Mouse (Mus musculus): ENCODE data around the gene Cluap1. TPM values are rescaled to one million over a fixed set of nuclear protein-coding genes. Genes with fewer than 3 reads are reported as not detected.

Gene Cluap1
- 6.6 and 6.9 TPM in 2 replicates for polyA plus RNA-seq (2015; fragmentation: Nextera tagmentation; extraction: Ambion mirVana)

GRCm38 (mm10) chr16:3908537-3909111, at the start of gene Cluap1, which contains the start of gene 1700037C18Rik:
Cluap1 (plus strand) TSS chr16:3908801.
1700037C18Rik (minus strand) TSS chr16:3908689.
- ATAC-seq (peak; percentile 98), DNase-seq (peak; percentile 92)
- peak within 1 kb of the TSS; percentile 73 for H3K9ac ChIP-seq (replicated peaks)
- TF ChIP-seq CTCF (IDR thresholded peaks at IDR 0.05; ENCODE audit: low read depth) (peak; percentile 94), EP300 (IDR thresholded peaks at IDR 0.05; ENCODE audit: low read depth) (no peak; the same call in 1 of the 2 replicates)
- peak within 1 kb of the TSS; percentile 98 for H3K4me2 ChIP-seq (ENCODE audit: low read depth, low read length)
- peaks cover 7% of the 10 kb centered on the region; the same call in 1 of the 2 replicates for H3K4me1 ChIP-seq (ENCODE audit: insufficient read depth)
- H3K4me3 ChIP-seq (ENCODE audit: low read depth, low read length), result peak within 1 kb of the TSS; percentile 71
- WGBS (ENCODE audit: insufficient replicate concordance), result under 1% methylated on average over 33 of the region's 33 CpGs
- no peaks in the 10 kb centered on the region for H3K27me3 ChIP-seq (ENCODE audit: insufficient read depth, low read length)
- H3K27ac ChIP-seq (ENCODE audit: low read depth), result peak within 1 kb of the TSS; percentile 82
- no peaks in the 10 kb centered on the region for H3K9me3 ChIP-seq (ENCODE audit: low read length)
- peaks cover 36% of the 10 kb centered on the region for H3K36me3 ChIP-seq (replicated peaks; ENCODE audit: insufficient read depth, low read length)

GRCm38 (mm10) chr16:3859254-3859653, 49.3 kb upstream of the Cluap1 start:
- TF ChIP-seq CTCF (IDR thresholded peaks at IDR 0.05; ENCODE audit: low read depth) (no peak), EP300 (IDR thresholded peaks at IDR 0.05; ENCODE audit: low read depth) (no peak)
- 43% methylated on average over 4 of the region's 4 CpGs for WGBS (ENCODE audit: insufficient replicate concordance)

GRCm38 (mm10) chr16:3871815-3872214, 36.8 kb upstream of the Cluap1 start:
- Histone ChIP-seq H3K4me1 (ENCODE audit: insufficient read depth) (peaks cover 8% of the 10 kb centered on the region), H3K4me3 (ENCODE audit: low read depth, low read length) (peak overlapping the region; percentile 54), H3K9me3 (ENCODE audit: low read length) (no peaks in the 10 kb centered on the region), H3K27me3 (ENCODE audit: insufficient read depth, low read length) (no peaks in the 10 kb centered on the region), H3K9ac (replicated peaks) (peak overlapping the region; percentile 66), H3K27ac (ENCODE audit: low read depth) (peak overlapping the region; percentile 69), H3K36me3 (replicated peaks; ENCODE audit: insufficient read depth, low read length) (peaks cover 7% of the 10 kb centered on the region; the same call in 1 of the 2 replicates), H3K4me2 (ENCODE audit: low read depth, low read length) (peak overlapping the region; percentile 84)
- peak; percentile 18; the same call in 1 of the 2 replicates for ATAC-seq
- WGBS (ENCODE audit: insufficient replicate concordance), result 2% methylated on average over 16 of the region's 16 CpGs
- no peak for DNase-seq
- no peak for TF ChIP-seq EP300 (IDR thresholded peaks at IDR 0.05; ENCODE audit: low read depth)

More at GRCm38 (mm10) chr16:3859254-3859653, 49.3 kb upstream of the Cluap1 start:
- Histone ChIP-seq H3K4me3 (ENCODE audit: low read depth, low read length) (no peak overlapping the region), H3K9me3 (ENCODE audit: low read length) (no peaks in the 10 kb centered on the region), H3K9ac (replicated peaks) (no peak overlapping the region), H3K36me3 (replicated peaks; ENCODE audit: insufficient read depth, low read length) (peaks cover 24% of the 10 kb centered on the region), H3K27ac (ENCODE audit: low read depth) (no peak overlapping the region), H3K4me1 (ENCODE audit: insufficient read depth) (no peaks in the 10 kb centered on the region), H3K4me2 (ENCODE audit: low read depth, low read length) (no peak overlapping the region), H3K27me3 (ENCODE audit: insufficient read depth, low read length) (no peaks in the 10 kb centered on the region)
- ATAC-seq (no peak), DNase-seq (no peak)

GRCm38 (mm10) chr16:3872216-3873047, 36.2 kb upstream of the Cluap1 start, which contains the start of gene Naa60:
Naa60 (plus strand) TSS chr16:3872375.
- DNase-seq (peak; percentile 92), ATAC-seq (peak; percentile 96)
- peaks cover 8% of the 10 kb centered on the region for H3K4me1 ChIP-seq (ENCODE audit: insufficient read depth)
- WGBS (ENCODE audit: insufficient replicate concordance), result 5% methylated on average over 47 of the region's 47 CpGs
- no peaks in the 10 kb centered on the region for H3K9me3 ChIP-seq (ENCODE audit: low read length)
- H3K27ac ChIP-seq (ENCODE audit: low read depth), result peak within 1 kb of the TSS; percentile 79
- peak within 1 kb of the TSS; percentile 54 for H3K4me3 ChIP-seq (ENCODE audit: low read depth, low read length)
- no peak for TF ChIP-seq CTCF (IDR thresholded peaks at IDR 0.05; ENCODE audit: low read depth)
- H3K9ac ChIP-seq (replicated peaks), result peak within 1 kb of the TSS; percentile 66
- peak within 1 kb of the TSS; percentile 84 for H3K4me2 ChIP-seq (ENCODE audit: low read depth, low read length)
- peaks cover 7% of the 10 kb centered on the region; the same call in 1 of the 2 replicates for H3K36me3 ChIP-seq (replicated peaks; ENCODE audit: insufficient read depth, low read length)
- H3K27me3 ChIP-seq (ENCODE audit: insufficient read depth, low read length), result no peaks in the 10 kb centered on the region

- no peak overlapping the region for H3K4me2 ChIP-seq (ENCODE audit: low read depth, low read length)
- DNase-seq, result no peak
- no peak for TF ChIP-seq CTCF (IDR thresholded peaks at IDR 0.05; ENCODE audit: low read depth)
- TF ChIP-seq EP300 (IDR thresholded peaks at IDR 0.05; ENCODE audit: low read depth), result no peak
- no peak for ATAC-seq
- 86% methylated on average over 4 of the region's 4 CpGs for WGBS (ENCODE audit: insufficient replicate concordance)
- H3K9ac ChIP-seq (replicated peaks), result no peak overlapping the region
- no peak overlapping the region for H3K27ac ChIP-seq (ENCODE audit: low read depth)
- no peaks in the 10 kb centered on the region for H3K27me3 ChIP-seq (ENCODE audit: insufficient read depth, low read length)
- H3K4me3 ChIP-seq (ENCODE audit: low read depth, low read length), result no peak overlapping the region
- peaks cover 3% of the 10 kb centered on the region; the same call in 1 of the 2 replicates for H3K36me3 ChIP-seq (replicated peaks; ENCODE audit: insufficient read depth, low read length)
- no peaks in the 10 kb centered on the region for H3K9me3 ChIP-seq (ENCODE audit: low read length)
- H3K4me1 ChIP-seq (ENCODE audit: insufficient read depth), result peaks cover 8% of the 10 kb centered on the region
Observed at GRCm38 (mm10) chr16:3876346-3876745, 32.3 kb upstream of the Cluap1 start.

All from liver, postnatal 0 days (tissue).